Mouse (Mus musculus) Patski (cell line): ENCODE measurements around the gene Pkd1. TPM values are rescaled to one million over a fixed set of nuclear protein-coding genes. Genes with fewer than 3 reads are reported as not detected.

Experiments used
- ATAC-seq: fragments of 100-300 bp; one replicate; pipeline ENCODE4 v1.8.0; 2021
- CTCF ChIA-PET: fragments of 350-600 bp; sonication (Branson Sonifier 250); formaldehyde crosslinking; loops from one replicate; lab custom pipeline; 2022; ENCODE audit warnings: inconsistent platforms; lab: Charles Lee
- POLR2A ChIA-PET: fragments of 350-600 bp; sonication (Branson Sonifier 250); formaldehyde crosslinking; loops from one replicate; lab custom pipeline; 2022; ENCODE audit warnings: antibody characterized with exemption, inconsistent platforms; lab: Charles Lee
- DNase-seq: peaks from one replicate; pipeline ENCODE4 v3.0.0-alpha.2; 2011; ENCODE audit warnings: low read depth, low spot score
- H3K27me3 ChIP-seq: fragments of 371-371 bp; one replicate; pipeline ENCODE4 v1.5.1; 2021
- CTCF ChIP-seq: fragments of 100-300 bp; IDR thresholded peaks from one replicate; pipeline ENCODE4 v1.5.1; 2021
- in situ Hi-C: fragments of 300-500 bp; cut with MboI; formaldehyde crosslinking; loops from 3 replicates; pipeline ENCODE4 v1.11.1; 2018; ENCODE audit warnings: low pct_unique_long_range_greater_than_20kb, mixed read lengths
- polyA plus RNA-seq: library from polyadenylated mRNA; unstranded; gene quantifications from one replicate; pipeline ENCODE4 v1.2.3, GENCODE M21; 2021

Pkd1 gene
- polyA plus RNA-seq, 1 experiment from 2014 or later, result 41.0 TPM

DNA sequence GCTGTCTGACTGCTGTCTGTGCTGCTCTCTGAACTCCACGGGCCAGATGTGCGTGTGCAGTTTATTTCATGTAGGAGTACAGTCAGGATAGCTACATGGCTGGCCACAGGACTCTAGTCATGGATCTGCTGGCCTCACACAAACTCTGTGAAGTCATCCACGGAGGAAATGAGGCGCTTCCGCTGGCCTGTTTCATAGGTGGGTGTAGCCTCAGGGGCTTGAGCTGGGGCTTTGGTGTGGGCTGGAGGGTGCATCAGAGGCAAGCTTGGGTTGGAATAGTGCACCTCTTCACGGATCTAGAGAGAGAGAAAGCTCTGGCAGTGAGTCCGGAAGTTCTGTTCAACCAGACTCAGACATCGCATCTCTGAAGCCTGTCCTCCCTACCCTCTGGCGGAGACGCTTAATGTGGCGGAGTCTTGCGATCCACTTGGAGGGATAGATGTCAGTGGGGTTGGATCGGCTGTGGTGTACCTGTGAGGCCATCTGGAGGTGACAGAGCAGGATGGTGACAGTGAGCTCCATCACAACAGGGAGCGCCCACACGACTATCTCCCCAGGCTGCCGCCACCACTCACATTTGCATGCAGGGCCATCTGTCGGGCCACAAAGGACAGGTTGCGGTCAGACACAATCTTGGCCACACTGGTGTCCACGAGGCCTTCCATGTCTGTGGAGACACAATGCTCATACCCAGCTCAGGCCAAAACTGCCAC lies 47.0 kb downstream of the Pkd1 start:
- ATAC-seq, result no peak
- no peak for TF ChIP-seq CTCF
- no peaks in the 10 kb centered on the region for H3K27me3 ChIP-seq
- in situ Hi-C loops, result no loop called here
- ChIA-PET CTCF (interaction anchor here (1.4 kb wide), 1 partner anchor 37 kb away, joined by 4 read pairs; no protein-coding TSS in a partner anchor), POLR2A (no interaction called here)
- DNase-seq, result no peak

DNA sequence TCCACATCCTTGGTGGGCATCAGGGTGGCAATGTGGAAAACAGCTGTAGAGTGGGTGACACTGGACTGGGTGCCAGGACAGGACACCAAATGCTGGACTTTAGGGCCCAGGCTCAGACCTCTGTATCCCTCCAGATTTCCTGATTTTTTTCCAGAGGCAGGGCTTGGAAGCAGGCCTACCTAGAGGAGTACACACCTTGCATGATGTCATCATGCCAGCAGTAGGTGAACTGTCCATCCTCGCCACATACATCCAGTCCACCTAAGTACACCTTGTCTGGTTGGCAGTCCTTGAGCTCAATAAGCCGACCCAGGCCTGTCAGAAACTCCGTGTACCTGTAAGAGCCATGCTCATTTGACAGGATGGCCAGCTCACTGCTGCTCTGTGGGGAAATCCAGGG lies 48.4 kb downstream of the Pkd1 start:
- DNase-seq, result no peak
- no peak for ATAC-seq
- CTCF ChIA-PET, result interaction anchor here (1.3 kb wide), 1 partner anchor 69 kb away, joined by 3 read pairs; no protein-coding TSS in a partner anchor
- in situ Hi-C loops, result no loop called here
- TF ChIP-seq CTCF, result no peak
- POLR2A ChIA-PET, result no interaction called here
- H3K27me3 ChIP-seq, result no peaks in the 10 kb centered on the region

DNA sequence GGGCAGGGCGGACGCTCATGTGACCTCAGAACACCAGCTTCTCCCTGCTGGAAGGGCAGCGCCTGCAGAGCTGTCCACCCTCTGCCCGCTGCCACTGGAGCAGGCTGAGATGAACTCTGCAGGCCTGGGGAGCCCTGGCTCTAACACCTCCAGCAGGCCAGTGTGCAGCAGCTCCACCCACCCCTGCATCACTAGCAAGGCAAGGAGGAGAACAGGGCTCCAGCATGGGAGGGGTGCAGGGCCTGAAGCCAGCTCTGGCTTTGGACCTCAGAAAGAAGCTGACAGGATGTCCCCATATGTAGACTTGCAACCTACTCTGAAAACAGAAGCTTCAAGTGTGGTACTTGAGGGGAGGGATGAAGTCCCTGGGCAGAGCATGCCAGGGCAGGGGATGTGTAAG lies 50.9 kb downstream of the Pkd1 start:
- ChIA-PET POLR2A (no interaction called here), CTCF (interaction anchor here (1.5 kb wide), 1 partner anchor 18 kb away, joined by 3 read pairs; no protein-coding TSS in a partner anchor)
- H3K27me3 ChIP-seq, result no peaks in the 10 kb centered on the region
- no peak for ATAC-seq
- no peak for DNase-seq
- in situ Hi-C loops, result no loop called here
- no peak for TF ChIP-seq CTCF

DNA sequence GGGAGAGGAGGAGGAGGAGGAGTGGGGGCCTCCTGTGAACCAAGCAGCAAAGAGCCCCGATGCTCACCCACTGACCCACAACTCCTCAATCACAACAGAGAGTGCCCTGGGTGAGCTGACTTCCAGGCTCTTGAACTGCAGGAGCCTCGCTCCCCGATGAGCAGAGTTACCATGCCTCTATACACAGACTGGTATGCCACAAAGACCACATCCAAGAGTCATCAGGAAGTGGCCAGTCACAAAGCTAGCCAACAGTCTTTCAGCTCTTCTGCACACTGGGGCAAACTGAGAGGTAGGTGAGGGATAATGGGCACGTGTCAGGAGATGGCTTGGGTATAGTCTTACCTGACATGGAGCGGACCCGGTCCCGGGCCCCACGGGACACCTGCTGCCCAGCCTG lies 54.3 kb downstream of the Pkd1 start:
- no peak for DNase-seq
- ChIA-PET POLR2A (interaction anchor here (1.0 kb wide), 1 partner anchor 9 kb away, joined by 3 read pairs; no protein-coding TSS in a partner anchor), CTCF (interaction anchor here (1.9 kb wide), 1 partner anchor 27 kb away, joined by 4 read pairs; no protein-coding TSS in a partner anchor)
- no peak for ATAC-seq
- H3K27me3 ChIP-seq, result no peaks in the 10 kb centered on the region
- in situ Hi-C loops, result no loop called here
- no peak for TF ChIP-seq CTCF

DNA sequence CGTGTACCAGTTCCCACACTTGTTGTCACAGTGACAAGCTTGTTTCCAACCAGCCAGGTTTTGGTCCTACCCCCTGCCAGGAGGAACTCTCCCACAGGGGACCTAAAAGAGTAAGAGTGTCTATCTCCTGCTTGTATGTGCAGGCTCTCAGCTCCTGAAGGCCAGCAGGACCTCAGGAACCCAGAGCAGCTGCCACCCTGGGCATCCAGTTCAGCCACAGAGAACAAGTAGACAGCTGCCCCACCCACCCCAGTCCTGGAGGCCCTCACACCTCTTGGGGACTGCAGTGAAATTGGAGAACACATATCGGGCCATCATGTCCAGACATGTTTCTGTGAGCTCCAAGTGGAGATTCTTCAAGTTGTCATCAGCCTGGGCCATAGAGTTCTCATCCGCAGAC lies 54.9 kb downstream of the Pkd1 start:
- ChIA-PET POLR2A (interaction anchor here (1.0 to 1.2 kb wide), 2 partner anchors 9 to 25 kb away, joined by 3 read pairs; no protein-coding TSS in a partner anchor), CTCF (interaction anchor here (1.2 to 1.9 kb wide), 2 partner anchors 24 to 26 kb away, joined by 3 to 4 read pairs; no protein-coding TSS in a partner anchor)
- no peak for DNase-seq
- no peak for ATAC-seq
- no peaks in the 10 kb centered on the region for H3K27me3 ChIP-seq
- in situ Hi-C loops, result no loop called here
- TF ChIP-seq CTCF, result no peak

DNA sequence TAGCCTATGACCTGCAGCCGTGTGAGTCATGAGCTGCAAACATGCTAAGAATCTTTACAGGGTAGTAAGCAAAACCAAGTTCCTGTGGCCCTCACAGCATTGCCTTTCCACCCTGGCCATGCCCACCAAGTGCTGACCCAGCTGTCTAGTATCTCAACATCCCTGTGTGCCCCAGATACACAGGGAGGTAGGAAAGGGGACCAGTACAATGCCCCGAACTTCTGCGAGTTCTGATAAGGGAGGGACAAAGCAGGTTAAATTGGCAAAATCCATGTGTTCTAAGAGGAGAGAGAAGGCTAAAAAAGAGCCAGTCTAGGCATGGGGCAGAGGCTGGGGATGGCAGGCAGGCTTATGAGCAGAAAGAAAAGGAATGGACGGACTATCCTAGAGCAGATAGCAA lies 58.7 kb downstream of the Pkd1 start:
- H3K27me3 ChIP-seq, result no peaks in the 10 kb centered on the region
- ChIA-PET CTCF (no interaction called here), POLR2A (no interaction called here)
- no peak for ATAC-seq
- in situ Hi-C loops, result no loop called here
- no peak for DNase-seq
- no peak for TF ChIP-seq CTCF

DNA sequence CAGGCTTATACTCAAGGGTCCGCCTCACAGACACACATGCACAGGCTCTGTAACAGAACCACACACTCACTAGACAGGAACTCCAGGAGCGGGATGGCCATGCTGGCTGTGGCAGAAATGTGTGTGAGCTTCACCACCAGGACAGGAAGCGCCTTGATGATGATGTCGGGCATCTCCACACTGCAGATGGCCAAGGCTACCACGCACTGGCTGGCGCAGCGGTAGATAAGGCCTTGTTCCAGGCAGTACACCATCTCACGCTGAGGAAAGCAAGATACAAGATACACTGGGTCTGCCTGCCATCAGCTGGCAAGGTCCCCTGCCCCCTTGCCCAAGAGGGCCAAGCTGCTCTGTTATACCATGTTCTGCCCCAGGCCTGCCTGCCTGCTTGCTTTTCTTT lies 59.2 kb downstream of the Pkd1 start:
- DNase-seq (no peak), ATAC-seq (no peak)
- ChIA-PET POLR2A (no interaction called here), CTCF (no interaction called here)
- no peak for TF ChIP-seq CTCF
- no peaks in the 10 kb centered on the region for H3K27me3 ChIP-seq
- in situ Hi-C loops, result no loop called here

DNA sequence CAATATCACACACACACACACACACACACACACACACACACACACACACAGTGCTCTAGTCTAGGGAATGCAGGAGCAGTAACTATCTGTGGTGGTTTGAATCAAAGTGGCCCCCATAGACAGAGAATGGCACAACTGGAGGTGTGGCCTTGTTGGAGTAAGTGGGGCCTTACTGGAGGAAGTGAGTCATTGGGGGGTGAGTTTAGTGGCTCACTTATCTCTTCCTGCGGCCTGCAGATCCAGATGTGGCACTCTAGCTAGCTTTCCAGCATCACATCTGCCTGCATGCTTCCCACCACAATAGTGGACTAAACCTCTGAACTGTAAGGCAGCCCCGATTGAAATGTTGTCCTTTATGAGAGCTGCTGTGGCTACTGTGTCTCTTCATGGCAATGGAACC lies 61.1 kb downstream of the Pkd1 start:
- DNase-seq (no peak), ATAC-seq (no peak)
- no peaks in the 10 kb centered on the region for H3K27me3 ChIP-seq
- TF ChIP-seq CTCF, result no peak
- CTCF ChIA-PET, result interaction anchor here (0.8 kb wide), 1 partner anchor 10 kb away, joined by 3 read pairs; no protein-coding TSS in a partner anchor
- in situ Hi-C loops, result no loop called here
- POLR2A ChIA-PET, result no interaction called here

DNA sequence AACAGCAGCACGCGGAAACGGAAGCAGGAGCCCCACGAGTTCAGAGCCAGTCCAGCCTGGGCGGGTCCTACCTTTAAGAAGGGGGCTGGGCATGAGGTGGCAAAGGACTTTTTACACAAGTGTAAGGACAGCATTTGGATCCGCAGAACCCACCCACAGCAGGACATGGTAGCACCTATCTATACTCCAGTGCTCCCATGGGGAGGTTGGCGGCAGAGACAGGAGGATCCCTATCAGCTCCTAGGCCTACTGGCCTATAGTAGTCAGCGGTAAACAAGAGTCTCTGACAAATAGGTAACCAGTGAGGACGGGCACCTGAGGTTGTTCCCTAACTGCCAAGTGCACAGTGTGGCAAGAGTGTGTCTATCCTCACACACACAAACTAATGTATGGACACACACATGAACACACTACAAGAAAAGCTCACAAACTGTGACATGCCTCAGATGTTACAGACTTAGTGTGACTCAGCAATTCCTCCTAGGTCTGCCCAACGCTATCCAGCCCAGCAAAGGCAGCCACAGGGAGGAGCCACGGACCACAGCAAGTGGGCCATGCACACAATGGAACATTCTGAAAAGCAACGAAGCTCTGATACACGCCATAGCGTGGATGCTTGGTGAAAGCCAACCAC lies 68.0 kb downstream of the Pkd1 start:
- no peak for DNase-seq
- no peak for ATAC-seq
- ChIA-PET CTCF (interaction anchor here (1.1 to 2.6 kb wide), 2 partner anchors 11 to 15 kb away, joined by 3 to 7 read pairs; partner anchors contain the start of genes Nthl1 and Tsc2), POLR2A (no interaction called here)
- in situ Hi-C loops, result no loop called here
- no peak for TF ChIP-seq CTCF
- no peaks in the 10 kb centered on the region for H3K27me3 ChIP-seq

DNA sequence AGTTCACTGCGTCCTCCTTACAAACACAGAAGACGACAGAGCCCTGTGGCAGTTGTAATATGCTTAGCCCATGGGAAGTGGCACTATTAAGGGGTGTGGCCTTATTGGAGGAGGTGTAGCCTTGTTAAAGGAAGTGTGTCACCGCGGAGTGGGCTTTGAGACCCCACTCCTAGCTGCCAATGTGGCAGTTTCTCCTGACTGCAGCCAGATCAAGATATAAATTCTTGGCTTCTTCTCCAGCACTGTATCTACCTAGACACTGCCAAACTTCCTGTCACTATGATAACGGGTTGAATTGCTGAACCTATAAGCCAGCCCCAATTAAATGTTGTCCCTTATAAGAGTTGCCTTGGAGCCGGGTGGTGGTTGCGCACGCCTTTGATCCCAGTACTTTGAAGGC lies 75.8 kb downstream of the Pkd1 start:
- CTCF ChIA-PET, result no interaction called here
- no peak for TF ChIP-seq CTCF
- POLR2A ChIA-PET, result no interaction called here
- H3K27me3 ChIP-seq, result no peaks in the 10 kb centered on the region
- ATAC-seq, result no peak
- DNase-seq, result no peak
- in situ Hi-C loops, result loop anchor here (5.0 kb wide), 1 partner anchor 88 kb away; no protein-coding TSS in a partner anchor

DNA sequence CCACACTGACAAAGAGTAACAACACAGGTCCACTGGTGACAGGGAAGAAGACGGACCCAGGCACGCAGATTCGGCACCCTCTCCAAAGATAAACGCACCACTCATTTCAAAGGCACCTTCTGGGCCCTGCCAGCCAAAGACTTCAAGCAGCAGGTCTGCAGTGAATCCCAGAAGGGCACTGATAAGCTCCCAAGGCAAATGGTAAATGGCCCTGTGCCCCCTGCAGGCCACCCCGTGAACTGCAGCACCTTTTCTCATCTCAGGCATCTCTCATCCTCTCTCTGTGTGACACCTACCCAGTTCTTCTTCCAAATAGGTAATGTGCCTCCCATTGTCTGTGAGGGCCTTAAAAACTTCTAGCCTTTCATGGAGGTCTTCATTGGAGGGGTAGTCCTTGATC lies 79.0 kb downstream of the Pkd1 start:
- TF ChIP-seq CTCF, result peak; percentile 95
- no peak for DNase-seq
- ChIA-PET CTCF (interaction anchor here (0.9 to 2.9 kb wide), 14 partner anchors 9 to 150 kb away, joined by 3 to 9 read pairs (median 4); partner anchors contain the start of genes Mlst8, Tbl3 and Zfp598), POLR2A (no interaction called here)
- no peaks in the 10 kb centered on the region for H3K27me3 ChIP-seq
- in situ Hi-C loops, result loop anchor here (5.0 kb wide), 1 partner anchor 91 kb away; no protein-coding TSS in a partner anchor
- no peak for ATAC-seq
